Mouse (Mus musculus) stomach, postnatal 0 days (tissue): ENCODE results near the gene Hebp1.

ENCODE experiments used
- CTCF ChIP-seq: IDR thresholded peaks from 2 replicates; pipeline ENCODE4 v1.5.1; 2016; ENCODE audit warnings: antibody characterized with exemption, low read depth, mild to moderate bottlenecking, moderate library complexity
- EP300 ChIP-seq: optimal IDR thresholded peaks from 2 replicates; pipeline ENCODE3; 2016; ENCODE audit warnings: antibody characterized with exemption

DNA sequence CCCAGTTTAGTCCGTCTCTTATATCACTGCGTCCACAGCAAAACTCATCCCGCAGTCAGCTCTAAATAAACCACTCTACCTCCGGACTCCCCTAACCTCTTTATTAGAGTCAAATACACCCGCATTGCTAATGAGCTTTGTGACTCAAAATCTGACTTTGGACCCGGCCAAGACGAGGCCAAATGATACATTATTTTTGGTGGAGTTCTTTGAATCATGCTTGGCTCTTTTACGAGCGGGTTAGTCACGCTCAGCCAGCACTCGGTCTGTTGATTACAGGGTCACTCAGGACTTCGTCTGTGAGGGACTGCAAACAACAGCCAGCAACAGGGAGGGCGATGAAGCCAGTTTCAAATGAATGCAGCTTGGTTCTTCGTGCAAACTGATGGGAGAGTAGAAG is 59.1 kb downstream of the Hebp1 start:
- TF ChIP-seq EP300 (no peak), CTCF (no peak)
